Mouse (Mus musculus): ENCODE results near the gene Glb1l. TPM values are rescaled to one million over a fixed set of nuclear protein-coding genes. Genes with fewer than 3 reads are reported as not detected.

Glb1l gene
- total and polyA plus RNA-seq, 3 experiments, result 2.4 to 10.8 (median 3.6) TPM

GRCm38 (mm10) chr1:75255516-75256046 is 45.0 kb upstream of the Glb1l start:
- DNase-seq (ENCODE audit: extremely low read depth), result no peak

GRCm38 (mm10) chr1:75254625-75255013 is 44.0 kb upstream of the Glb1l start:
- Histone ChIP-seq H3K79me2 (replicated peaks; ENCODE audit: control insufficient read depth, extremely low read depth, insufficient read depth, poor library complexity, severe bottlenecking) (no peaks in the 10 kb centered on the region), H3K9me3 (replicated peaks; ENCODE audit: low read length) (no peaks in the 10 kb centered on the region), H3K4me3 (replicated peaks in 1 of 3; ENCODE audit: low read depth in 2 of 3, low read length in 2 of 3, poor library complexity in 1 of 3) (no peak overlapping the region), H3K27ac (ENCODE audit: insufficient read depth, low read depth) (no peak overlapping the region), H3K9ac (ENCODE audit: insufficient read depth, low read depth) (no peak overlapping the region), H3K27me3 (replicated peaks) (peaks cover 32% of the 10 kb centered on the region), H3K4me2 (ENCODE audit: insufficient read depth, low read depth, poor library complexity, severe bottlenecking) (no peak overlapping the region), H3K4me1 (ENCODE audit: control insufficient read depth in 1 of 2, insufficient read depth in 2 of 2) (peaks cover 9 to 20% of the 10 kb centered on the region in 2 experiments), H3K36me3 (replicated peaks in 1 of 2; ENCODE audit: control insufficient read depth in 1 of 2, insufficient read depth in 1 of 2, low read length in 1 of 2) (no peaks in the 10 kb centered on the region)
- dilution Hi-C loops (cut with MboI; ENCODE audit: extremely low pct_ligation_motif_present, extremely low pct_unique_long_range_greater_than_20kb, low sequenced_read_pairs), result no loop called here
- in situ Hi-C loops (cut with MboI; ENCODE audit: low pct_ligation_motif_present, low pct_unique_long_range_greater_than_20kb, low sequenced_read_pairs), result loop anchor here (25.0 kb wide), 1 partner anchor 317 kb away; the partner anchor contains the start of gene Cfap65
- TF ChIP-seq ZKSCAN1 (IDR thresholded peaks at IDR 0.05; ENCODE audit: borderline replicate concordance, low read depth, low read length) (no peak), E2F4 (IDR thresholded peaks at IDR 0.05; ENCODE audit: insufficient replicate concordance, low read depth, low read length) (no peak), JUND (conservative IDR thresholded peaks at IDR 0.05; ENCODE audit: low read depth, low read length) (no peak), USF1 (IDR thresholded peaks at IDR 0.05; ENCODE audit: low read depth, low read length) (no peak), MYC (IDR thresholded peaks at IDR 0.05; ENCODE audit: low read depth, low read length) (no peak), NELFE (IDR thresholded peaks at IDR 0.05; ENCODE audit: low read depth, low read length) (no peak), CHD2 (IDR thresholded peaks at IDR 0.05; ENCODE audit: low read length) (no peak), JUN (IDR thresholded peaks at IDR 0.05; ENCODE audit: insufficient read depth, low read depth, low read length) (no peak), ETS1 (conservative IDR thresholded peaks at IDR 0.05; ENCODE audit: low read depth, low read length) (no peak), BHLHE40 (IDR thresholded peaks at IDR 0.05; ENCODE audit: low read depth, low read length) (no peak), MEF2A (IDR thresholded peaks at IDR 0.05; ENCODE audit: borderline replicate concordance, low read depth, low read length) (no peak), ZC3H11A (IDR thresholded peaks at IDR 0.05; ENCODE audit: low read depth, low read length) (no peak), KAT2A (IDR thresholded peaks at IDR 0.05; ENCODE audit: insufficient replicate concordance, low read length) (no peak), CHD1 (IDR thresholded peaks at IDR 0.05; ENCODE audit: low read depth, low read length) (no peak), HCFC1 (IDR thresholded peaks at IDR 0.05; ENCODE audit: low read depth, low read length) (no peak)
- DNase-seq (ENCODE audit: extremely low read depth), result no peak

More at GRCm38 (mm10) chr1:75255516-75256046, 45.0 kb upstream of the Glb1l start:
- Histone ChIP-seq H3K4me2 (ENCODE audit: insufficient read depth, low read depth, poor library complexity, severe bottlenecking) (no peak overlapping the region), H3K9ac (ENCODE audit: insufficient read depth, low read depth) (no peak overlapping the region), H3K36me3 (replicated peaks in 1 of 2; ENCODE audit: control insufficient read depth in 1 of 2, insufficient read depth in 1 of 2, low read length in 1 of 2) (no peaks in the 10 kb centered on the region), H3K4me1 (ENCODE audit: control insufficient read depth in 1 of 2, insufficient read depth in 2 of 2) (peaks cover 6 to 12% of the 10 kb centered on the region in 2 experiments), H3K79me2 (replicated peaks; ENCODE audit: control insufficient read depth, extremely low read depth, insufficient read depth, poor library complexity, severe bottlenecking) (no peaks in the 10 kb centered on the region), H3K4me3 (replicated peaks in 1 of 3; ENCODE audit: low read depth in 2 of 3, low read length in 2 of 3, poor library complexity in 1 of 3) (no peak overlapping the region), H3K9me3 (replicated peaks; ENCODE audit: low read length) (no peaks in the 10 kb centered on the region), H3K27me3 (replicated peaks) (peaks cover 42% of the 10 kb centered on the region), H3K27ac (ENCODE audit: insufficient read depth, low read depth) (no peak overlapping the region)
- in situ Hi-C loops (cut with MboI; ENCODE audit: low pct_ligation_motif_present, low pct_unique_long_range_greater_than_20kb, low sequenced_read_pairs) (loop anchor here (25.0 kb wide), 1 partner anchor 318 kb away; the partner anchor contains the start of gene Cfap65), dilution Hi-C loops (cut with MboI; ENCODE audit: extremely low pct_ligation_motif_present, extremely low pct_unique_long_range_greater_than_20kb, low sequenced_read_pairs) (no loop called here)
- TF ChIP-seq MAFK (IDR thresholded peaks at IDR 0.05; ENCODE audit: insufficient replicate concordance, low read length) (no peak), TCF12 (IDR thresholded peaks at IDR 0.05; ENCODE audit: low read depth, low read length) (no peak), CTCF (conservative IDR thresholded peaks at IDR 0.05 in 1 of 2, IDR thresholded peaks at IDR 0.05 in 1 of 2; ENCODE audit: low read depth in 2 of 2, low read length in 2 of 2) (no peak), E2F4 (IDR thresholded peaks at IDR 0.05; ENCODE audit: insufficient replicate concordance, low read depth, low read length) (no peak), NELFE (IDR thresholded peaks at IDR 0.05; ENCODE audit: low read depth, low read length) (no peak), MAX (IDR thresholded peaks at IDR 0.05; ENCODE audit: low read length) (no peak), NRF1 (IDR thresholded peaks at IDR 0.05; ENCODE audit: low read depth, low read length) (no peak), MYC (IDR thresholded peaks at IDR 0.05; ENCODE audit: low read depth, low read length) (no peak), SMC3 (IDR thresholded peaks at IDR 0.05; ENCODE audit: low read depth, low read length) (no peak), IRF4 (IDR thresholded peaks at IDR 0.05; ENCODE audit: low read depth, low read length) (no peak), RAD21 (IDR thresholded peaks at IDR 0.05; ENCODE audit: low read depth, low read length) (no peak)
